Mouse (Mus musculus): ENCODE measurements at regions not wholly inside any gene's neighbourhood (a gene's known extent, or its start where the extent isn't known, plus 50 kb on each side); places are given as distances from the start of the nearest gene placed in this dataset.

DNA sequence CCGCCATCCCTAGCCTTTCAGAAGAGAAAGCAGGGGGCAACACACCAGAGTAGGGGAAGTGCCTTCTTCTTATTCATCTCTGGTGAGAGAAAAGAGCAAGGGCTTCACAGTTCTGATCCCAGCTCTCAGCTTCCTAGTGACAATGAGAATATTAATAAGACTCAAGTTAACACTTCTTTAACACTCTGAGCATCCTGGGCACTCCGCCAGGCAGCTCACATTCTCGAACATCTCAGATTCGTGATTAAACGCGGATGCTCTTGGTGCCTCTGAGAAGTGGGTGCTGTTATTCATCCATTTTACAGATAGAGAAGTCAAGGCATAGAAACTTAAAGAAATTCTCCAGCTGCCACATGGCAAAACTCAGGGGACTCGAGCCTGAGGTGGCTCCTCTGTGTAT, 237.1 kb downstream of the Rps15a start:
- no peak for DNase-seq (ENCODE audit: inconsistent ontology term)

DNA sequence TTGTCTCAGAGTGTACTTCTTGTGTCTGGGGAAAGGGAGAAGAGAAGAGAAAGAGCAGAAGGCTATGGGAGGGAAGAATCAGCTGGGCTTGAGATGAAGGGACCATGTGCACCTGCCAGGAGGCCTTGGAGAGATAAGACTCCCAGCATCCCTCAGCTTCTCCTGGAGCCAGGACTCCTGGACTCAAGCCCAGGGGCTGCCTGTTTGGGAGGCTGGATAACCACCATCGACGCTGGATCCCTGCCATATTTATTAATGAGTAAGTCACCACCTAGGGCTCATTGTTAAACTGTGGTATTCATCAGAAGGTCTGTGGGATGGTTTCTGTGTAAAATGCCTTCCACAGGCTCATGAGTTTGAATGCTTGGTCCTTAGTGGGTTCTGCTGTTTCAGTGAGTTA, 240.7 kb downstream of the Rps15a start:
- DNase-seq (ENCODE audit: inconsistent ontology term), result peak; percentile 46

DNA sequence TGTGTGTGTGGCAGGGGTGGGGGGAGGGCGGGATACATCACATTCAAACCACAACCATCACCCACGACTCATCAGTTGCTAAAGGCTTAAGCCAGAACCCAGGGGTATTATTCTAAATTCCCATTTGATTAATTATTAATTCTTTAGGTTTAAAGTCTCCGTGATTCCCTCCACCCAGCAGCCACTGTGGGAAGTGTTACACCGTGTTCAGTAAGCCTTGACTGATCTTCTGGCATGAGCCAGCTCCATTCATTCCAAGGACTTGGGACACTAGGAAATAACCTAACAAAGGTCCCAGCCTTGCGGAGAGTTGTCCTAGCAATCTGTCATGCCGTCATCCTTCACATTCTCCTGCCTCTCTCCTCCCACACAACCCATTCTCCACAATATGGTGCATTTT, 256.6 kb downstream of the Rps15a start:
- DNase-seq (ENCODE audit: inconsistent ontology term), result no peak

DNA sequence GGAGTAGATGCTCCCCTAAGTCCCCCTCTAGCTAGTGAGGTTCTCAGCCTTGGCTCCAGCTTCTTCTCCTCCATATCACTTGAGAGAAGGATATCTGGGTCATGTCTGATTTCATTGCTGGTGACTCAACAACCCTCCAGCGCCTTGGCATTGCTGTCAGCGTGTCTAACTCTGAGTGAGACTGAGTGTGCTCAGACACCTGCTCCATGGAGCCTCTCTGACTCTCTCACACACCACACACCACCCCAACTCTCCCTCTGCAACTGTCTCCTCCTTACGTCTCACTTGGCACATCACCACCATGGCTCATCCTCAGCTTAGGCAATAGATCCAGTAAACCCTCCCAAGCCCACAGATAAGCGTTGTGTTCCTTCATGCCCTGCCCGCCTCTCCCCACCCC, 260.0 kb downstream of the Rps15a start:
- no peak for DNase-seq (ENCODE audit: inconsistent ontology term)

DNA sequence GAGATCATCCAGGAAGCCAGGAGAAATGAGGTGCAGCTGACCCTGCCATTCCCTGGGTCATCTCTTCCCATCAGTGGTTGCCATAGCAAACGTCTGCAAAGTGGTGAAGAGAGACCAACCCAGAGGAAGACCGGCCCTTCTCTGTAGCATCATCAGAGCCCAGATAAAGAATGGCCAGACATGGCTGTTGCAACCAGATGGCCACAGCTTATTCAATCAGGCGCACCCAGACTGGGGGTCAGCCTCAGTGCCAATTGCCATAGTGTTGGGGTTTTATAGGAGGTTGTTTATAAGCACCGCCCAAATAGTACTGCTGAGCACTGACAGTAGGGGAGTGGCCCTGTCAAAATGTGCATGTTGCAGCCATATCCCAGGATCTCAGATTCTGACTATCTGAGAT, 262.3 kb downstream of the Rps15a start:
- no peak for DNase-seq (ENCODE audit: inconsistent ontology term)

DNA sequence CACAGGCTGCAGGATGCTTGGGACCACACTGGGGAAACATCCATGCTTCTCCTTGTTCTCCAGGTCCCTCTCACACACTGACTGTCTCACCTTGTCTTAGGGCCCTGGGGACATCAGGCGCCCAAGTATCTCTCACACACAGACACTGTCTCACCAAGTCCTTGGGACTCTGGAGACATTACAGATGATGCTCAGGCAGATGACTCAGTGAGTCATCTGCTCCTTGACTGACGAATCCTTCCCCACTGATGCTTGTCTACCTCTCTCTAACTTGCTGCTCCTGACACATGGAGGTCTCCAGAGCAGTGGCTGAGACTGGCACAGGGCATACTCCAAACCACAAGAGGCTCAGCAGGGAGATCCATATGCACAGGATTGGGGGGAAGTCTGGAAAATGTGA, 263.1 kb downstream of the Rps15a start:
- DNase-seq (ENCODE audit: inconsistent ontology term), result no peak

DNA sequence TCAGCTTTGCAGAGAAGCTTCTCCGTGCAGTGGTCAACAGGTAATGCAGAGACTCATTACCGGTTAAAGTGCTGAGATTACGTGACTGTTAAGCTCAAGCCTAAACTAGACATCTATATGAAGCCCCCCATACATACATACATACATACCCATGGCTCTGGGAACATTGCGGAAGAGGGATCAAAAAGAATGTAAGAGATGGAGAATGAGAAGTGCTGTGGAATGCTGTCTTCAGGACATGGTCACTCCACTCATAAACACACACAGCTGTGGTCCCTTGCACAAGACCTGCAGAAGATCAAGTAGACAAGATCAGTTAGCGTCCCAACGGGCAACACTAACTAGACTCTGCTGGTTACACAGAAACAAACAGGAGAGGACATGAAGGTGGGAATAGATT, 265.2 kb downstream of the Rps15a start:
- no peak for DNase-seq (ENCODE audit: inconsistent ontology term)

DNA sequence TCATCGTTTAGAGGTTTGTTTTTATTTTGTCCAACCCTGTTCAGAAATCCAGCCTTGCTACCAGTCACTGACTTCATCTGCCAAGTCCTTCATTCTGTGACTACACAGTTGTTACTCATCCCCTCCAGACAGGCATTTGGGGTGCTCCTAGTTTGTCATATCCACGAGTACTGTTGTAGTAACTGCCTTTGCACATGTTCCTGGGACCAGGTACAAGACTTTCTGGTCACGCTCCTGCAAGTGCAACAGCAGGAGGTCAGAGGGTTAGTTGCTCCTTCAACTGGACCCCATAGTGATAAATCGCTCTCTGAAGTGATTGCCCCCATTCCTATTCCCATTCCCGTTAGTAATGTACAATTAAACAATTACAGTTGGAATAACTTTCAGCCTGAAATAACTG, 269.9 kb downstream of the Rps15a start:
- no peak for DNase-seq (ENCODE audit: inconsistent ontology term)

DNA sequence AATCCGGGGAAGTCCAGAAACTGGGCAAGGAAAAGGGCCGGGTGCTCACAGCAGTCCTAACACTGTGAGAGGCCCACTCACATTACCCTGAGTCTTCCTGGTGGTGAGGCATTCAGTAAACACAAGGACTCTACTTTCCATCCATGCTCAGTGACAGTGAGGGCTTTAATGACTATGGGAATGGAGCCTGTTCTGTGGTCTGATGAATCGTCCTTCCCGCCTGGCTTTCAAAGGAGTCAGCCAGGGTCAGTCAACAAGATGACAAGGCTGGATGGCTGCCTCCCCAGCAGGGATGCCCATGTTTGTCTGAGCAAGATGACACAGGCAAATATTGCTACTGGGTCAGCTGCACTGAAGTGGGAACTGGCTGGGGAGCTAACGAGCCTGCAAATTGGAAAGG, 273.2 kb downstream of the Rps15a start:
- peak; percentile 95 for DNase-seq (ENCODE audit: inconsistent ontology term)

DNA sequence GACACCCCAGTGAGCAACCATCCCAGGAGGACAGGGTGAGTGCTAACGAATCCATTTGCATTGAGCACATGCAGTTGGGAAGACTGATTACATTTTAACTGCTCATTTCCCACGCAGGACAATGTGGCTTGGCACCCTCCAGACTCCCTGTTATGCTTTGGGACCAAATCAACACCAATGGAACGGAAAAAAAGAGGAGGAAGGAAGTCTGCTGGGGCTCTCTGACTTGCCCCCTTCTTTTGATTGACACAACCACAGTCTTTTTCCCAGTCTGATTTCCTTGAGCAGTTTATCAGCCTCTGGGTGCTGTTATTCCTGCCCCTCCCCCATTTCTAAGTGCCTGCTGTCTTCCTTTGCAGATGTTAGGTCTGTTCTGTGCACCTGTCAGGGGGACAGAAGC, 321.0 kb downstream of the Rps15a start:
- peak; percentile 27 for DNase-seq (ENCODE audit: inconsistent ontology term)

DNA sequence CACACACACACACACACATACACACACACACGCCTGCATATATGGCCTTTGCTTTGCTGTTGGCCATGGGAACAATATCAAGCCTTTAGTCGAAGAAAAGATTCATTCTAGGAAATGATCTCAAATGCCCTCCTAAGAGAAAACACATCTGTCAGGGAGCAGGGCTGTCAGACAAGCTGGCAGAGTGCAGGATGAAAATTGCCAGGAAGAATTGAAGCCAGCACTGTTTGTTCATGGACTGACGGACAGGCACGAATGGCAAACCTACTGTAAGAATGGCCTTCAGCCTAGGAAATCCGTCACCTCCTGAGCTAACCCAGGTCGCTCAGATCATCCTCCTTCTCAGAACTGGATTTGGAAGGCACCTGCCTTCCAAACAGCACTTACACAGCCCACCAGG, 322.0 kb downstream of the Rps15a start:
- no peak for DNase-seq (ENCODE audit: inconsistent ontology term)

DNA sequence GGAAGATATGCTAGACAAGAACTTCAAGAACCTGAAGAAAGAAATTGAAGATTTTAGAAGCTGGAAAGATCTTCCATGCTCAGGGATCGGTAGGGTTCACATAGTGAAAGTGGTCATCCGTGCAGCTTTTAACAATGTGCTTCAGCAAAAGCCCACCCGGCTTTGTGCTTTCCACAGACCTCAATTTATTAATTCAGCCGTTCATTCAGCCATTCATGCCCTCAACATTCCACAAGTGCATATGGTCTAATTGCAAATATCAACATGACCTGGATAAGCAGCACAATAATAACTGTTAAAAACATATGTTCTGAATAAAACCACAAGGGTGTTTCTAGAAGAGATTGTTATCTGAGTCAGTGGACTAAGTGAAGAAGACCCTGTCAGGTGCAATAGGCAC, 323.5 kb downstream of the Rps15a start:
- DNase-seq (ENCODE audit: inconsistent ontology term), result peak; percentile 36

DNA sequence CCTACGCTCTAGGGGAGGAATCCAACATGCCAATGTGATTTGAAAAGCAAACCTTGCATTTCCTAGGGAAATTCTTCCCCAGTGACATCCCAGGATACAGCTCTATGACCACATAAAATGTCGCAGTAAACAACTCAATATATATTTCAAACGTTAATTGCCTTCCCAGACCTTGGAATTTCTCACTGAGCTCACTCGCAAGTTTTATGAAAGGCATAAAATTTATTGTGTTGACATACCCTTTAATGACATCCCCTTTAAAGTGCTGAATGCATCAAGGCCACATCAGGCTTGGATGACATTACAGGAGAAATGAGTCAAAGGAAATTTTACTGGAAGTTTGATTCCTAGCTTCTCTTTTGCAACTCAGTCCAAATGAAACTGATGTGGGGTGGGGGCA, 337.0 kb downstream of the Rps15a start:
- DNase-seq (ENCODE audit: inconsistent ontology term), result no peak

DNA sequence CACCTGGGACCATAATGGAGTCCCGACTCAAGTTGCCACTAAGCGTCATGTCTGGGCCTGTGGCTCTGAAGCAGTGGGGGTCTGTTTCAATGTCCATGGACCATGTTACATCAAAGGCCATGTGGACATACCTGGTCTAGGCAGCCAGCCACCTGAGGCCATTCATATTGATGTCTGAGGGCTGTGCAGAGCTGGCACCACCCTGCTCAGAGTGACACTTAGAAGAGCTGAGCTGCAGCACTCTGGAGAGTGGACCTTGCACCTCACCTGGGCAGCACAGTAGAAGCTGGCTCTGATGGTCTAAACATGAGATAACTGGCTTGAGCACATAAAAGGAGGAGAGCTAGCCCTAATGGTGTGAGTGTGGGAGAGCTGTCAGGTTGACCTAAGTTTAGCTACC, 338.1 kb downstream of the Rps15a start:
- no peak for DNase-seq (ENCODE audit: inconsistent ontology term)

DNA sequence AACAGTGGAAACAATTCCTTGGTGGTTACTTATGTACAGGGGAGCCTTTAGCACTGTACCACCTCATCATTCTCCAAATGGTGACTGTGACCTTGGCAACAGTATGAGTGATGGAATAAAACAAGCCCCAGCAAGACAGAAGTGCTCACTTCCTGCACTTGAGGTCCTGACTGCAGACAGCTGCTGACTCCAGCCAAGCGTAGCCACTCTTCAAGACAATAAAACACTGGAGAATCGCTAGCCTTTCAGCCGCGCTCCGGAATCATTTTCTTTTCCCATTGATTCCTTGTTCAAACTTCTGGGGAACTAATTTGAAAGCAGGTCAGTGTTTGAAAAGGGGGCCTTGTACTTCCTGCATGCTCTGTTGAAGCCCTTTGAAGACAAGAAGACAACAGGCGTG, 344.2 kb downstream of the Rps15a start:
- no peak for DNase-seq (ENCODE audit: inconsistent ontology term)

DNA sequence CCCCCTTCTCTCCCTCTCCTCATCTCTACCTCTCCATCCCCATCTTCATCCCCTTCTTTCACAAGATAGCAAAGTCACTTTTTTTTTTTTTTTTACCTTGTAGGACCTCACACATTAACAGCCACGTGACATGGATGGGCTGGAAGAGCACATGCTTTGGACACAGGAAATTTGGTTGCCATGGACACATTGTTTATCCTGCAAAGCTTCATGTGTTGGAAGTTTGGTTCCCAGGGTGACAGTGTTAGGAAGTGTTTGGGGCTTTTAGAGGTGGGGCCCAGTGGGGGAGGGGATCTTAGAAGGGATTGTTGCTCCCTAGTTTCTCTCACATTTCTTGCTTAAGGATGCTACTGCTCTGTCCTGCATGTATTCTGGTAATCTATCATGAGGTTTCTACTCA, 356.5 kb downstream of the Rps15a start:
- DNase-seq (ENCODE audit: inconsistent ontology term), result no peak

DNA sequence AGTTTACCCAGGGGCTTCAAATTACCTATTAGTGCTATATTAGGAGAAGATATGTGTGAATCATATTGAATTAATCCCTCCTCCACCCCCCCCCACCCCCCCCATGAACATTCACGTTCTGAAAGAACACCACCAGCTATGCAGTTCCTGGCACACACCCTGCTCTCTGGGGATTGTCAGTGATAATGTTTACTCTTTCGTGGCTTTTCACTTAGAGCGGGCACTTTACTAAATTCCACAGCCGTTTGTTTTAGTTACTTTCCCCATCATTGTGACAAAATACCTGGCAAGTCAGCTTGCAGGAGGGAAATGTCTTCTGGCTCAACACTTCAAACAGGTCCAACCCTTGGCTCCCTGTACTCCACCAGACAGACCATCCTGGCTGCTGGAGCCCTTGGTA, 359.0 kb downstream of the Rps15a start:
- DNase-seq (ENCODE audit: inconsistent ontology term), result no peak

DNA sequence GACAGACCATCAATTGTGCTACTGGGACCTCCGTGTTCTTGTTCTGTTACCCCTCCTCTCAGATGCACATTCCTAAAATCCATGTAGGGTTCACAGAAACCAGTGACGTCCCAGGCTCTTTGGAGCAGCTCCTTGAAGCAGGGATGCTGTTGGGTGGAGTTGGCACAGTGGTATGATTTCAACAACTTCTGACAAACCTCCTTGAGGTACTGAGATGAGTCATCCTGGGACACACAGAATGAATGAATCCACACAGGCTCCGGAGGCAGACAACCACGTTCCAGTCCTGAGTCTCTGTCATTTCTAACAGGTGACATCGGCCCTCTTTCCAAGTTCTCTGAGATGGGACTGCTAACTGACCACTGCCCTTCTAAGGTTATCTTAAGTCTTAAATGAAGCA, 360.2 kb downstream of the Rps15a start:
- no peak for DNase-seq (ENCODE audit: inconsistent ontology term)

DNA sequence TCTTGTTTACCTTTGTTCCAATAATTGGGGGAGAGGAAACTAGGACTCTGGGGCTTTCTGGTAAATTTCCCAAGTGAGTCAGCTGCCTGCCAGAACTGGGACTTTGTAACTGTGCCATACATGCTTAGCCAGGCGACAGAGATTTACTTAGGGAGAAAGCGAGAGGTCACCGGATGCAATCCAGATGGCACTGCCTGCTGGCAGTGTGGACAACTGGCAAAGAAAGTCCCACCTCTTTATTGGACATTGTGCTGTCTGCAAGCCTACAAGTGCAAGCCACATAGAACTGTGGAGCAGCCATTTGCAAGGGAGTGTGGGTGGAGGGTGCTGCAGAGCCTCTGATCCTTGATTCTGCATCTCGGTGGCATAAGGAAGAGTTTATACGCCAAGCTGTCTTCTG, 362.7 kb downstream of the Rps15a start:
- DNase-seq (ENCODE audit: inconsistent ontology term), result peak; percentile 88

DNA sequence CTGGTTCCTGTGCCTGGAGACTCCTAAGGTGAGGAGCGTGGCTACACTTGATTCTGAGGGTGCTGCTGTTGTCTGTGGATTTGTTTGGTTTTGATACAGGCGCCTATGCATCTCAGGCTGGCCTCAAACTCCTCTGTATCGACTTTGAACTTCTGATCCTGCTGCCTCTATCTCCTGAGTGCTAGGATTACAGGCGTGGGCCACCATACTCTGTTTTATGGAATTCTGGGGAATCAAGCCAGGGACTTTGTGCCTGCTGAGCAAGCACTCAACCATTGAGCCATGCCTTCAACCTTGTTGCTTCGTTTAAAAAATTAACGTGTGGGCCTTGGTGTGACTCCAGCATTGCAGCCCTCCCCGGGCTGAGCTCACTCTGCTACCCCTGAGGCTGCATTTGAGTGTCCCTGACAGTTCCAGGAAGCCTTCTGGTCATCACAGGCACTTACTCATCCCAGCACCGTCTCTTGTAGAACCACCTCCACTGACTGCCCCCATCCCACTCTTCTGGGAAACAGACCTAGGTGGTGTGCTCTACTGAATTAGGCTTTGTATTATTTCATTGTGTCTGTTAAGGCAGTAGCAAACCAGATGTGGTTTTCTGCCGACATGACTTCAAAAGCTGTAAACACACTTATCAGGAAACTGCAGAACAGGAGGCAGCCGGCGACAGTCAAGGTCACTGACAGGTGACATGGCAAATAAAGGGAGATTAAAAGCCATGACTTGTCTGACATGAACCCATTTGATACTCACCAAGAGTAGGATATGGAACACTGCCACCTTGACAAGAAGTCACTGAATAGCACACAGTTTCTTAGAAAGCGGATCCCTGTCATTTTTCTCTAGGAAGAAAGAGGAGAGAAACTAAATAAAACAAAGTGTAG, 363.4 kb downstream of the Rps15a start:
- no peak for DNase-seq (ENCODE audit: inconsistent ontology term)

DNA sequence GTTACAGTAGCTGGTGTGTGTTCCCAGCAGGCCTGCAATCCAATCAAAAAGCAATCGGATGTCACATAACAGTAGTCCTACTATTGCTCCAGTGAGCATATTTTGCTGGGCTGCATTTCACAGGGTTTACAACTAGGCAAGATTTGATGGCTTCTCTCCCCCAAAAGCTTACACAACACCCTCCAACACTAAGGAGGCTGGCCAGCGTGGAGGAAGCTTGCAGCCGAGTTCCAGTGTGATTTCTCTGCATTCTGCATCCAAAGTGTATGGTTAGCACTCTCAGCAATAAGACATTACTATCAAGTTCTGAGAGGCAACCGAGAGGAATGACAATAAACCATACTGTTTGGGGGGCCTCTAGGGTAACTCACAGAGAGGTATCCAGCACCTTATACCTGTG, 367.2 kb downstream of the Xylt1 start:
- no peak for DNase-seq (ENCODE audit: inconsistent ontology term)

DNA sequence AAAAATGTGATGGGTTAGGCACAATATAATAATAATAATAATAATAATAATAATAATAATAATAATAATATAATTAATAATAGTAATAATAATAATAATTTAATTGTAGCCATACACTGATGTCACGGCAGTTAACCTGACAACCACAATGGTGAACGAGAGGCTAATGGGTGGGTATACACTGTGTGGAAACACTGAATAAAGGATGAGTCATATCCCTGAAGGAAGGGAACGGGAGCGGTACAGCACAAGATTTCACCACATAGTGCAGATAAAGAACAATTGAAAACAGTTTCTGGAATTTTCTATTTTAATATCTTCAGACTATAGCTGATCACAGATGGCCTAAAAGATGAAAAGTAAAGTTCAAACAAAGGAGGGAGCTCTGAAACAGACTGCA, 365.6 kb downstream of the Xylt1 start:
- DNase-seq (ENCODE audit: inconsistent ontology term), result no peak

DNA sequence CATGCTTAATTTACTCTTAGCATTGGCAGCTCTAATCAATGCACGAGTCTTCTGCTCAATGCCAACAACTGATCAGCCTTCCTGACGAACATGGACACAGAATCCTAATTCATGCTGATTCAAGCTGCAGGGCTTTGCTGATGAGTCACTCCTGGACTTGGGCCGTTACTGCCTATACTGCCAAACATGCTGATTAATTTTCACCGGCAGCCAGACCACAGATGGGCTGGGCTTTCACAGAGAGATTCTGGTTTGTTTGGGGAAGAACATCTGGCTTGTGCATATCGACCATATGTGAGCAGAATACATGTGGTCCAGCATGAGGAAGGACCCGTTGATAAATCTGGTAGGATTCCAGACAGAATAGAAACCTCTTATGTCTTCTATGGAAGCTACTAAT, 358.9 kb downstream of the Xylt1 start:
- peak; percentile 85 for DNase-seq (ENCODE audit: inconsistent ontology term)

DNA sequence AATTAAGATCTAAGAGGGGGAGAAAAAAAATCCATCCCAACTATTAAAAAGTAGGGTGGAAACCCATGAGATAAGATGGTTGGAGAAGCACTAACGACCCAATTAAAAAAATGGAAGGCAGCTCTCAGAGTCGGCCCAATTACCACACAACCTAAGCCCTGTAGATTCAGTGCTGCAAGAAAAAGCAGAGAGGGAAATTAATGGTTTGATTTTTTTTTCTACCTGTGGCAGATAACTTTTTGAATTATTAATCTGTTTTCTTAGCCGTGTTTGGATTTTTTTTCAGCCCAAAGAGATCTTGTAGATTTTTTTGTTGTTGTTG, 354.9 kb downstream of the Xylt1 start:
- no peak for DNase-seq (ENCODE audit: inconsistent ontology term)
